Mouse (Mus musculus): ENCODE data around the gene Mpg.

Gene Mpg

GRCm38 (mm10) chr11:32201922-32202685, 24.2 kb upstream of the Mpg start:
- DNase-seq (ENCODE audit: low read depth) = no peak

GRCm38 (mm10) chr11:32205058-32205873, 21.0 kb upstream of the Mpg start, which contains the start of gene Snrnp25:
Gene Snrnp25, plus strand, starts transcription at chr11:32205415.
- DNase-seq (ENCODE audit: low read depth) = peak; percentile 99

GRCm38 (mm10) chr11:32210623-32211022, 15.7 kb upstream of the Mpg start:
- no peak for DNase-seq (ENCODE audit: low read depth)

- DNase-seq (ENCODE audit: low read depth) = no peak
Measured at GRCm38 (mm10) chr11:32215372-32216162, 10.7 kb upstream of the Mpg start.

GRCm38 (mm10) chr11:32216851-32217250, 9.5 kb upstream of the Mpg start:
- DNase-seq (ENCODE audit: low read depth) = peak; percentile 92

- DNase-seq (ENCODE audit: low read depth) = no peak
Measured at GRCm38 (mm10) chr11:32218501-32219050, 7.7 kb upstream of the Mpg start.

- DNase-seq (ENCODE audit: low read depth) = no peak
Measured at GRCm38 (mm10) chr11:32219287-32219686, 7.0 kb upstream of the Mpg start.

GRCm38 (mm10) chr11:32220607-32221224, 5.6 kb upstream of the Mpg start:
- DNase-seq (ENCODE audit: low read depth) = no peak

GRCm38 (mm10) chr11:32221225-32221950, 4.9 kb upstream of the Mpg start:
- DNase-seq (ENCODE audit: low read depth) = peak; percentile 56

- peak; percentile 50 for DNase-seq (ENCODE audit: low read depth)
Measured at GRCm38 (mm10) chr11:32221951-32222409, 4.3 kb upstream of the Mpg start, which contains the start of gene Rhbdf1. Gene Rhbdf1, minus strand, starts transcription at chr11:32222300.

- peak; percentile 69 for DNase-seq (ENCODE audit: low read depth)
Measured at GRCm38 (mm10) chr11:32222570-32223194, 3.6 kb upstream of the Mpg start.

GRCm38 (mm10) chr11:32223297-32223967, 2.9 kb upstream of the Mpg start:
- DNase-seq (ENCODE audit: low read depth) = no peak

- DNase-seq (ENCODE audit: low read depth) = no peak
Measured at GRCm38 (mm10) chr11:32224468-32225139, 1.7 kb upstream of the Mpg start.

GRCm38 (mm10) chr11:32225222-32226104, 842 bp upstream of the Mpg start:
- no peak for DNase-seq (ENCODE audit: low read depth)

GRCm38 (mm10) chr11:32227041-32227440, 736 bp downstream of the Mpg start:
- no peak for DNase-seq (ENCODE audit: low read depth)

GRCm38 (mm10) chr11:32227555-32227954, 1.2 kb downstream of the Mpg start:
- no peak for DNase-seq (ENCODE audit: low read depth)

GRCm38 (mm10) chr11:32228292-32228845, 2.1 kb downstream of the Mpg start:
- no peak for DNase-seq (ENCODE audit: low read depth)

- no peak for DNase-seq (ENCODE audit: low read depth)
Measured at GRCm38 (mm10) chr11:32230220-32230619, 3.9 kb downstream of the Mpg start.
